Mouse (Mus musculus): Measurements from ENCODE around the gene Slc25a38.

The Slc25a38 gene

DNA sequence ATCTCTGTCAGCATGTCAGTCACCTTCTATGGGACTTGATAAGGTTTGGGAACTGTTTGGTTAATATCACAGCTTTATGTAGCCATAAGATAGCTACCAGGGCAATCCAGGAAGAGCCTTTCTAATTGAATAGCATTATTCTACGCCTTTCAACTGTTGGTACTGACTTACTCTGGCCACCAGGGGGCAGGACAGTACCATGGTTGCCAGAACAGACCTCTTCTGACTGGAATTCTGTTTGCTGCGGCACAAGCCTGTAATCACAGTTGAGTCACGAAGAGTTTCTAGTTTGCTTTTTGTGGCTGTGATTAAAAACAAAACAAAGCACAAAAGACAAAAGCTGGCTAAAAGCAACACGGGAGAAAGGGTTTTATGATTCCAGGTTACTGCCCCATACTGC is 30.5 kb downstream of the Slc25a38 start:
- peak; percentile 72 to 81 for DNase-seq (ENCODE audit: low spot score in 2 of 2)

DNA sequence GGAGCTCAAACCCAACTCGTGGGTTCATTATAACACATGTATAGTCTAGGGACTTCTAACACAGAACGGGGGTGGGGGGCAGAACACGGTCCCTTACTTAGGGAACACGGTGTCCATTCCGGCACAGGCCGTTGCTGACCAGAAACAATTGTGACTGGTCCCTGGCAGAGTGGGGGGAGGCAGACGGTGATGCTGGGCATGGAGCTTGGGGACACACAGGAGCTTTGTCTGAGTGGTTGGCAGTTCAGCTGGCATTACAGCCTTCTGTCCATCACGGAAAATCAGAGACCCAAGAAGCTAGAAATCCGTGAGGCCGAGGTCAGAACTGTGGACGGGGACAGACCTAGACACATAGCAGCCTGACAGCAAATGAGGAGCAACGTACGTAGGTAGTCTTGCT is 34.3 kb downstream of the Slc25a38 start:
- DNase-seq (ENCODE audit: low spot score in 2 of 2) = no peak

DNA sequence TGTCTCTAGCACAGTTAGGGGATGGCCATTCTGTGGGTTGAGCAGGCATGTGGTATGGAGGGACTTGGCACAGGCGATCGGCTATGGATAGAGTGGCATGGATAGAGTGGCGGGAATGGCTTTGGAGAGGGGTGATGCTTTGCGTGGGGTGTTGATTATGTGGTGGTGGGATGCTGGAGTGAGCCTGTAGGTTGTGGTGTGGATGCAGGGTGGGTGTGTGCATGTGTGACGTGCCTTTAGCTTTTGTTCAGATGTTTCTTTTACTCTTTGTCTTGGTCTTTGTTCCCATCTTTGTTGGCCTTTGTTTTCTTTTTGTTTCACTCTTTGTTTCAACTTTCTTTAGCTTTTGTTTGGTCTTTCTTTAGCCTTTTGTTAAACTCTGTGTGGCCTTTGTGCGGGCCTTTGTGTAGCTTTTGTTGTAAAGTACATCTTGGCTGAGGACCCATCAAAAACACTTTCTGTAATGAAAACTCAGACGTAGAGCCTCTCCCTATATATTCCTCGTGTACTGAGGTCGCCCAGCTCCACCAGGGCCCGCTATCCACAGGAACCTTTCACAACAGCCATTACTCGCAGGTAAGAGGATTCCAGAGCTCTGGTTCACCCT is 39.2 kb downstream of the Slc25a38 start, which contains the start of gene Mobp:
Mobp (plus strand) TSS at position 486 of the 607 bp plus-strand sequence.
- DNase-seq (ENCODE audit: low spot score in 2 of 2) = no peak

DNA sequence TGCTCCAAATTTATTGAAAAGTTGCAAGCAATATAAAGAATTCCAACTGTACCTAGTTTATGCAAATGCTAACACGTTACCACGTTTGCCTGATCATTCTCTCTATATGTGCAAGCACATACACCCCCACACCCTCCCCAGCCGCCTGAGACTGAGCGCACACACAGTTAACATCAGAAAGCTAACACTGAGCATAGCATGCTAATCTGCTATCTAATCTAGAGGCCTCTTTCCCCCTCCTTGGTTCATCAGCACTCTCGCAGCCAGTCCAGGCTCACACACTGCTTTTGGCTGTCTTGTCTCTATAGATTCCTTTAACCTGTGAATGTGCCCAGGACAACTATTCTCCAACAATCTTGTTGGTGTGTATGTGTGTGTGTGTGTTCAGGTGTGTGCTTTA is 41.0 kb downstream of the Slc25a38 start:
- no peak for DNase-seq (ENCODE audit: low spot score in 2 of 2)

DNA sequence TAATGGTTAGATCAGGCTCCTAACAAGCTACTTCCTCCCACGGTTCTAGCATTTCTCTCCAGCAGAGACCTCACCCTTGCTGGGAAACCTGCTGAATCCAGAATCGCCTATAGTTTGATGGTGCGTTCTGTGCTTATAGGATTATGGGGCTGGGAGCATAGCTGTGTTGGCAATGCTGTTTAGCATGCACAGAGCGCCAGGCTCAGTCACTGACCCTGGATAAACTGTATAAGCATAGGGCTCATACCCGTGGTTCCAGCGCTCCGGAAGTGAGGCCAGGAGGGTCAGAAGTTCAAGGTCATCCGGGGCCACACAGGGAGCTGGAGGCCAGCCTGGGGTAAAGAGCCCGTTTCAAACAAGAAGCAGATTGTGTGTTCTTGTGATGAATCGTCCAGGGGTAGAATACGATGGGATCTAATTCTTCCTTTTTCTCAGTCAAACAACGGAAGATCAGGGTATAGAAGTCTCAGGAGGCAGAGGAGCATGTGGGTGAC is 41.8 kb downstream of the Slc25a38 start:
- no peak for DNase-seq (ENCODE audit: low spot score in 2 of 2)

DNA sequence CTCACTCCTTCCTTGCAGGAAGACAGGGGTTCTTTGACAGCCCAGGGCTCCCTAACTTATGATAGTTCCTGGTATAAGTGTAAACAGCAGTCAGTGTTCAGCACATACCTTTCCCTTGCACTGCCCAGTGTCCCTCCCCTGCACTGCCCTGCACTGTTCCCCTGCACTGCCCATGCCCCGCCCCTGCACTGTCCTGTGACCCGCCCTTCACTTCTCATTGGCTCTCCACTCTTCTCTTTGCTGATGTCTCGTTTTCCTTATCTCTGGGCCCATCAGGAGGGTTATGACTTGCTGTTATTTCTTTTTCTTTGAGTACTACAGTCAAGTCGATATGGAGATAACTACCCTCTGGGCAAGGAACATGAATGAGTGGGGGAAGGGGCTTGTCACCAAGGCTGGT is 47.9 kb downstream of the Slc25a38 start:
- no peak for DNase-seq (ENCODE audit: low spot score in 2 of 2)

DNA sequence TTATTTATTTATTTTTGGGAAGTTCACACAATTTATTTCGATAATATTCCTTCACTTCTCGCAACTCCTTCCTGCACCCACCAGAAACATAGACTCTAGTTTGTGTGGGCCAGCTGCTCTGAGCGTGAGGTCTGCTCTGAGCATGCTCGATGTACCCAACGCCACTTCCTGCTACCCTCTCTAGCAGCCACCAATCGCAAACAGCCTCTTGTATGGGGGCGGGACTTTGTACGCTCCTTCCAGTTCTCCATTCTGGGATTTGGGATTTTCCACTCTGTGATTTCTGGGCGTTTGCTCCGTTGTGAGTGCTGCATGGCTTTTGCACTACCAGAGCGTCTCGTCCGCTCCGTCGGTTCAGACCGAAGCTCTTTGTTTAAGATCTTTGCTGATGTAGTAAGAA is 53.7 kb downstream of the Slc25a38 start:
- no peak for DNase-seq (ENCODE audit: low spot score in 2 of 2)

DNA sequence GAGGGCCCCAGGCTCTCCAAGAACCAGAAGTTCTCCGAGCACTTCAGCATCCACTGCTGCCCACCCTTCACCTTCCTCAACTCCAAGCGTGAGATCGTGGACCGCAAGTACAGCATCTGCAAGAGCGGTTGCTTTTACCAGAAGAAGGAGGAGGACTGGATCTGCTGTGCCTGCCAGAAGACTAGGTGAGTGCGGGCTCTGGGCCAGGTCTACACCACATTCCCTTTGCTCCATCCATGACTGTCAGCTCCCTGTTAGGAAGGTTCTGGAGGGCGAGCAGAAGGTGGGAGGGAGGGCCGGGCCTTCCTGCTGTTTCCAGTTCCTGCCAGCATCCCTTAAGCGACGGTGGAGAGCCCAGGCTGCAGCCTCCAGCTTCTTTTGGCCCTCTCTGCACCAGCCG is 57.7 kb downstream of the Slc25a38 start:
- peak in 1 of 2 experiments; percentile 10 for DNase-seq (ENCODE audit: low spot score in 2 of 2)

DNA sequence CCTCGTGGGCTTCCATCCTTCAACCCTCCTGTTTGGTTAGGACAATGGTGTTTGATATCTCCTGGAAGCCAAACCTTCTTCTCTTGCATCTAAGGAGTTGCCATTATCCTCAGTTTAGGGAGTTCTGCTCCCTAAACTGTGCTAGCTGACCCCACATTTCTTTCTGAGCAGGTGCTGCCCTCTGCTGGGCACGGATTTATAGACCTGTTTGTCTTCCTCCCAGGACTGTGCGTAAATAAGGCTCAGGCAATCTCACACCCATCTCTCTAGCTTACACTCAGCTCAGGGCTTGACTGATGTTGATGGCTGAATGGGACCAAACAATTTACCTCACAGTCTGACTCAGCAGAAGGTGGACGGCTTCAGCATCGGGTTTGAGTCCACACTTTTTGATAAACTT is 61.1 kb downstream of the Slc25a38 start:
- peak in 1 of 2 experiments; percentile 61 for DNase-seq (ENCODE audit: low spot score in 2 of 2)

All from cerebellum, postnatal 4 days (tissue).